Mouse (Mus musculus) stomach, embryonic 15.5 days (tissue): ENCODE data around the gene Myl7. TPM values are rescaled to one million over a fixed set of nuclear protein-coding genes. Genes with fewer than 3 reads are reported as not detected.
"Not testable (repeated sequence)": the region's sequence is repeated elsewhere in the genome, so short reads cannot be mapped to it uniquely, and the experiment has no call there.

Experiments
- ATAC-seq: fragments of 200-750 bp; cut with Nextera tagmentation; 2 replicates; pipeline ENCODE4 v1.8.0; 2017; ENCODE audit warnings: low read depth, moderate number of reproducible peaks, moderate TSS enrichment; ENCODE audit not compliant: insufficient read depth, low FRiP score
- H3K27ac ChIP-seq: fragments of 300-500 bp; sonication (generic); 2 replicates; pipeline ENCODE4 v1.5.1; 2015; ENCODE audit warnings: mild to moderate bottlenecking, inconsistent platforms
- H3K27me3 ChIP-seq: fragments of 300-500 bp; sonication (generic); replicated peaks from 2 replicates; pipeline ENCODE4 v1.6.1; 2015; ENCODE audit warnings: inconsistent platforms
- H3K36me3 ChIP-seq: fragments of 300-500 bp; sonication (generic); 2 replicates; pipeline ENCODE4 v1.6.1; 2015; ENCODE audit warnings: inconsistent platforms
- H3K4me1 ChIP-seq: fragments of 300-500 bp; sonication (generic); 2 replicates; pipeline ENCODE4 v1.6.1; 2015; ENCODE audit warnings: inconsistent platforms
- H3K4me2 ChIP-seq: fragments of 300-500 bp; sonication (generic); 2 replicates; pipeline ENCODE4 v1.6.1; 2015; ENCODE audit warnings: mild to moderate bottlenecking, inconsistent platforms
- H3K4me3 ChIP-seq: fragments of 300-500 bp; sonication (generic); replicated peaks from 2 replicates; pipeline ENCODE4 v1.5.1; 2015; ENCODE audit warnings: inconsistent platforms
- H3K9ac ChIP-seq: fragments of 300-500 bp; sonication (generic); 2 replicates; pipeline ENCODE4 v1.6.1; 2015; ENCODE audit warnings: inconsistent platforms
- H3K9me3 ChIP-seq: fragments of 300-500 bp; sonication (generic); 2 replicates; pipeline ENCODE4 v1.6.1; 2016; ENCODE audit warnings: inconsistent platforms
- WGBS: fragments of 180-500 bp; shearing (Covaris S2); methylation state at CpG from one replicate; pipeline ENCODE4 v1.1.7; 2015; 5-methylcytosine and 5-hydroxymethylcytosine counted together
- polyA plus RNA-seq: library from polyadenylated mRNA; unstranded; fragments of >200 nt; fragmentation: Nextera tagmentation; extraction: Ambion mirVana; gene quantifications from 2 replicates; pipeline ENCODE4 v1.2.1, GENCODE M21; 2015

The Myl7 gene
- polyA plus RNA-seq, 1 experiment from 2014 or later: 25.2 TPM

DNA sequence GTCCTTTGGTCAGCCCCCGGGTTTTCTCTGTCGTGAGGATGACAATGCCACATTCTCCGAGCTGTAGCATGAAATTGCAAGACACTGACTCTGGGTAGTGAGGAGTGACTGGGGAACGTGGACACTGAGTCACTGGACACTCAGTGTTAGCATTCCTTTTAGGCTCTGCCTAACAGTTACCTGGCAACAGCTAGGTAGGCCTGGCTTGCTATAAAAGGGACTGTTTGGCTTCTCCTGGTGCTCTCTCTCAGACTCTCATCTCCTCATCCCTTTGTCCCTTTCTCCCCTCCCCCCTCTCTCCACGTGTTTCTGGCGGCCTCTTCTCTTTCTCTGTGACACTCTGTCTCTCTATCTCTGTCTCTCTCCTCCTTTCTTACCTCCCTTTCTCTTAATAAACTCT is 3.8 kb upstream of the Myl7 start:
- peak overlapping the region; percentile 41 for H3K4me3 ChIP-seq
- no peaks in the 10 kb centered on the region for H3K27me3 ChIP-seq
- peak overlapping the region; percentile 77 for H3K4me2 ChIP-seq
- no peak for ATAC-seq
- H3K27ac ChIP-seq: peak overlapping the region; percentile 55; the same call in 1 of the 2 replicates
- peaks cover 23% of the 10 kb centered on the region for H3K4me1 ChIP-seq
- H3K9me3 ChIP-seq: no peaks in the 10 kb centered on the region
- H3K36me3 ChIP-seq: no peaks in the 10 kb centered on the region
- 23% methylated on average over 6 of the region's 6 CpGs for WGBS
- no peak overlapping the region for H3K9ac ChIP-seq

DNA sequence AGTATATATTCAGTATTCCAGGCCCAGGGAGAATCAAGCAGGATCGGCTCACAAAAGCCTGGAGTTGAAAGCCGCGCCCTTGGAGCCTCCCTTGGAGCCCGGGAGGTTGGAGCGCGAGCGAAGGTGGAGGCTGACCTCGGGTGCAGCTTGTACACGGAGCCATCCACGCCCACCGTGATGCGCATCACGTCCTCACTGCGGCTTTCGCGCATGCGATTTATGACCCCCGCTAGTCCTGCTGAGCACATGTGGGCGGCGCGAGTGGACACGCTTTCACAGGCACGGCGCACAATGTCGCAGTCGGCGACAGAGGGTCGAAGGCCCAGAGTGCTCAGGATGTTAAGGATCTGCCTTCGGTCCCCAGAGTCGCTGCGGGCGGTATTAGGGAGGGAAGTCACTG is 3.4 kb upstream of the Myl7 start:
- WGBS: 1% methylated on average over 32 of the region's 32 CpGs

DNA sequence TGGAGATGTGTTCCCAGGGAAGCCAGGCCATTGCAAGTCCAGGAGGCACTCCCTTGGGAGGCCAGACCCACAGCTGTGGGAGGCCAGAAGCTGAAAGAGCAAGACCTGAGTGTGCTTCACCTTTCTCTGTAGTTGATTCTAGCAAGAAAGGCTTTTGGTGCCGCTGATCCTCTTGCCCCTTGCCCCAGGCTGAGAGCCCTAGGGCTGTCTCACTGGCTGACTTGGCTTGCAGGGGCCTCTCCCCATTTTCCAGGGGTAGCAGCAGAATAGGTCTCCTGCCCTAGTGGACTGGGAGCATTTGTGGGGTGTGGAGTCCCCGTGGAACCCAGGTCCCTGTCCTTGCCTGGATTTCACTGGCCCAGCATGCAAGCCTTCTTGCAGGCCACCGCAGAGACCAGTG is 2.7 kb upstream of the Myl7 start:
- no peaks in the 10 kb centered on the region for H3K9me3 ChIP-seq
- no peaks in the 10 kb centered on the region for H3K36me3 ChIP-seq
- no peak overlapping the region for H3K9ac ChIP-seq
- peak overlapping the region; percentile 41 for H3K4me3 ChIP-seq
- 32% methylated on average over 3 of the region's 3 CpGs for WGBS
- no peak for ATAC-seq
- peak overlapping the region; percentile 77 for H3K4me2 ChIP-seq
- H3K27me3 ChIP-seq: no peaks in the 10 kb centered on the region
- H3K4me1 ChIP-seq: peaks cover 30% of the 10 kb centered on the region
- peak overlapping the region; percentile 55; the same call in 1 of the 2 replicates for H3K27ac ChIP-seq

More for the DNA sequence above, 3.4 kb upstream of the Myl7 start:
- peak overlapping the region; percentile 55; the same call in 1 of the 2 replicates for H3K27ac ChIP-seq
- no peaks in the 10 kb centered on the region for H3K9me3 ChIP-seq
- H3K4me2 ChIP-seq: peak overlapping the region; percentile 77
- H3K27me3 ChIP-seq: no peaks in the 10 kb centered on the region
- no peaks in the 10 kb centered on the region for H3K36me3 ChIP-seq
- H3K4me3 ChIP-seq: peak overlapping the region; percentile 41
- H3K9ac ChIP-seq: peak overlapping the region; percentile 14; the same call in 1 of the 2 replicates
- H3K4me1 ChIP-seq: peaks cover 28% of the 10 kb centered on the region
- ATAC-seq: peak; percentile 63

DNA sequence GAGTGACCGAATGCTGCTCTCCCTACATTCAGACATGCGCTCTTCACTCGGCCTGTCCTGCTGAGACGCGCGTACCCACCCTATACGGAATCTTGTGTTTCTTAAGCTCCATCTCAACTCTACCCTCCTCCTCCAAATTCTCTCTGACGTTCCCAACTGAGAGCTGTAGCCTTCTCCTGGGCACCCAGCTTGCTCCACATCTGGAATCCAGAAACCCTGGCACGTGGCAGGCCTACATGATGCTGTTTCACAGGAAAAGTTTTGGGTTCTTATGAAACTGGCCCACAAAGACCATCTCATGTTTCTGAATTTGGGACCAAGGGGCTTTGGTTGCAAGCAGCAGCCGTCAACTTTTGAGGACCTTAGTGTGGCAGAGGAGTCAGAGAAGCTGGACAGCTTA is 704 bp upstream of the Myl7 start:
- no peaks in the 10 kb centered on the region for H3K36me3 ChIP-seq
- peaks cover 30% of the 10 kb centered on the region for H3K4me1 ChIP-seq
- H3K4me2 ChIP-seq: no peak overlapping the region
- no peaks in the 10 kb centered on the region for H3K27me3 ChIP-seq
- WGBS: 91% methylated on average over 10 of the region's 10 CpGs
- H3K4me3 ChIP-seq: no peak overlapping the region
- H3K9ac ChIP-seq: no peak overlapping the region
- no peak overlapping the region for H3K27ac ChIP-seq
- H3K9me3 ChIP-seq: no peaks in the 10 kb centered on the region
- no peak for ATAC-seq

DNA sequence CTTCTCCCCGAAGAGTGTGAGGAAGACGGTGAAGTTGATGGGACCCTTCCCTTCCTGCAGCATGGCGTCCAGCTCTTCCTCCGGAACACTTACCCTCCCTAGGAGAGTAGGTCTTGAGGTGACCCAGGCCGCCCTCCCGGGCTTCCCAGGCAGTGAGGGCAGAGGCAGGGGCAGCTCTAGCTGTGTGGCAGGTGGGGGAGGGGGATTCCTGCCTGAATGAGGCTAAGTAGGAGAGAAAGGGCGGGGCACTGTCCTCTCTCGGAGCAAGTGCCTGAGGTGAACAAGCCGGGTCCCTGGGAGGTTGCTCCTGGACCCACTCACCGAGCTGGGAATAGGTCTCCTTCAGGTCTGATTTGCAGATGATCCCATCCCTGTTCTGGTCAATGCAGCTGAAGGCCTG is 743 bp downstream of the Myl7 start:
- H3K4me1 ChIP-seq: peaks cover 30% of the 10 kb centered on the region
- H3K4me3 ChIP-seq: no peak overlapping the region
- whole genome bisulfite sequencing: 30% methylated on average over 10 of the region's 10 CpGs
- ATAC-seq: no peak
- no peaks in the 10 kb centered on the region for H3K36me3 ChIP-seq
- no peak overlapping the region for H3K9ac ChIP-seq
- no peaks in the 10 kb centered on the region for H3K9me3 ChIP-seq
- peak overlapping the region; percentile 11; the same call in 1 of the 2 replicates for H3K4me2 ChIP-seq
- no peak overlapping the region for H3K27ac ChIP-seq
- H3K27me3 ChIP-seq: no peaks in the 10 kb centered on the region

DNA sequence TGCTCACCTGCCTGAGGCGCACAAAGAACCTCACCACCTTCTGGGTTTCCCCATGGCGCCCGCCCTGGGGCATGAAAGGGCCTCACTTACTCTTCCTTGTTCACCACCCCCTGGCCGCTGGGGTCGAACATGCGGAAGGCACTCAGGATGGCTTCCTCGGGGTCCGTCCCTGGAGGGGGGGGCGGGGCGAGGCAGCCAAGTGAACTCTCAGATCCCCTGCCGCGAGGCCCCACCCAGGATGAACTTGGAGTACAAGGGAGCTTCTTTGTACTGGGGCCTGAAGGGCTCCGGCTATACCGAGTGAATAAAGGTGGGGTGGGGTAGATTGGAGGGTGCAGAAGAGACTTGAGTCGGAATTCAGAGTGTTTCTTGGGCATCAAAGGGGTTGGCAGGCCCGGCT is 1.4 kb downstream of the Myl7 start:
- Histone ChIP-seq H3K4me2 (peak overlapping the region; percentile 11; the same call in 1 of the 2 replicates), H3K9ac (no peak overlapping the region), H3K9me3 (no peaks in the 10 kb centered on the region), H3K4me1 (peaks cover 32% of the 10 kb centered on the region), H3K27ac (no peak overlapping the region), H3K27me3 (no peaks in the 10 kb centered on the region), H3K36me3 (no peaks in the 10 kb centered on the region), H3K4me3 (no peak overlapping the region)
- 20% methylated on average over 15 of the region's 16 CpGs for WGBS
- no peak for ATAC-seq

DNA sequence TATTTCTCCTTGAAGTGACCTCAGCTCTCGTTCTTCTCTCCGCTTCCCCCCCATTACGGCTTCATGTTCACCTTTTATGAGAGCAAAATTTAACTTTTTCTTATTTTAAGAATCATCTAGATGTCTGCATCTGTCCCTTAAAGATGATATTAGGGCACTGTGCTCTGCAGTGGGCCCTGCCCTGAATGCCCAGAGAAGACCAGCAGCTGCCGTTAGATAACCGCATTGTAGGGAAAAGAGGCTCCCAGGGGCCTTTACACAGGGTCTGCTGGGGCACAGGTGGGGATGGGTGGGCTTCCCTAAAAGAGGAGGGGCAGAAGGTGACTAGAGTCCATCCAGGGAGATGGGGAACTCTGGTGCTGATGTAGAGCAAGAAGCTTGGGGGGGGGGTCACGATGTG is 4.8 kb downstream of the Myl7 start:
- Histone ChIP-seq H3K4me1 (peaks cover 22% of the 10 kb centered on the region), H3K27me3 (no peaks in the 10 kb centered on the region), H3K4me2 (no peak overlapping the region), H3K9ac (no peak overlapping the region), H3K36me3 (no peaks in the 10 kb centered on the region), H3K4me3 (no peak overlapping the region), H3K9me3 (no peaks in the 10 kb centered on the region), H3K27ac (no peak overlapping the region)
- 81% methylated on average over 6 of the region's 6 CpGs for WGBS
- ATAC-seq: no peak

DNA sequence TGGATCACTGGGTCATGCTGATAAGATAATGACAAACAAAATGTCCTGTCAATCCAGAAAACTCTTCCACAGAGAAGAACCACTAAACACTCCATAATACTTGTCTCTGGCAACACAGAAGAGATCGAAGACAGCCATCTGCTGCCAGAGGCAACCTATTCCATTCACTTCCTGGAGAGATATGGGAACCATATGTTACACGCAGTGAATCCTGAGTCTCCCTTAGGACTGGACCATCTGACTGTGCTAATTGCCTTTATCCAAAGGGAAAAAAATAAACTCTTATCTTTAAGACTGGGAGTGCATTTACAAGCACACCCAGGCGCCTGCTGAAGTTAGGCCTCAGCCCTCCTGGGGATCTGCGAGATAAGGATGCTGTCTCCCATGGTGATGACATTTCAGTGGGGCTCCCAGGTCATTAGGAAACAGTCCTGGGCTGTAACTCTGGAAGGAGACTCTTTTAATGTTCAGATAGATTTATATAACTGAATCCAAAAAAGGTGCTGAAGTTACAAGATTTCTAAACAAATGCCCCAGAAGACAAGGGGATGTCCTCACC is 5.7 kb downstream of the Myl7 start:
- no peaks in the 10 kb centered on the region for H3K27me3 ChIP-seq
- H3K27ac ChIP-seq: peak overlapping the region; percentile 59; the same call in 1 of the 2 replicates
- no peaks in the 10 kb centered on the region for H3K9me3 ChIP-seq
- no peak overlapping the region for H3K4me3 ChIP-seq
- H3K4me1 ChIP-seq: peaks cover 22% of the 10 kb centered on the region
- H3K36me3 ChIP-seq: no peaks in the 10 kb centered on the region
- no peak overlapping the region for H3K4me2 ChIP-seq
- no peak overlapping the region for H3K9ac ChIP-seq
- WGBS: 38% methylated on average over 4 of the region's 4 CpGs
- peak; percentile 63; the same call in 1 of the 2 replicates for ATAC-seq

DNA sequence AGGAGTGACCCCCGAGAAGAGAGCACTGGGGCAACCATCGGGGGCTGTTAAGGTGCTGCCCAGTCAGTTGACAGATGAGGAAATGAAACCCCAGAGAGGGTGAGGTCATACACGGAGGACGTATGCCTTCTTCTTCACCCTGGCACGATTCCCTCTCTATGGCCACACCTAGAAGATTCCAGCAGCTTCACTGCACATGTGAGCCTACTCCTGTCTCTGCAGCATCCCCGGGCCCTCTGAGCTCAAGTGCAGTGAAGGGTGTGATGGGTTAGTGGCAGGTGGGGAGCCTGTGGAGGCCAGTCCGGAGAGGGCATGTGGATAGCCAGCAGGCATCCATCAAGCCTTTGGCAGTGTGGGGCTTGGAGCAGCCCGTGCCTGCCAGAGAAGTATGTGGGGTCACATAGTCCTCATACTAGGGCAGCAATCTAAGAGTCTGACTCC is 6.4 kb downstream of the Myl7 start:
- peak; percentile 34; the same call in 1 of the 2 replicates for ATAC-seq
- Histone ChIP-seq H3K27ac (no peak overlapping the region; the same call in 1 of the 2 replicates), H3K36me3 (no peaks in the 10 kb centered on the region), H3K4me3 (no peak overlapping the region), H3K27me3 (no peaks in the 10 kb centered on the region), H3K9me3 (no peaks in the 10 kb centered on the region), H3K4me1 (peaks cover 16% of the 10 kb centered on the region), H3K4me2 (no peak overlapping the region), H3K9ac (no peak overlapping the region)
- 17% methylated on average over 8 of the region's 8 CpGs for WGBS

DNA sequence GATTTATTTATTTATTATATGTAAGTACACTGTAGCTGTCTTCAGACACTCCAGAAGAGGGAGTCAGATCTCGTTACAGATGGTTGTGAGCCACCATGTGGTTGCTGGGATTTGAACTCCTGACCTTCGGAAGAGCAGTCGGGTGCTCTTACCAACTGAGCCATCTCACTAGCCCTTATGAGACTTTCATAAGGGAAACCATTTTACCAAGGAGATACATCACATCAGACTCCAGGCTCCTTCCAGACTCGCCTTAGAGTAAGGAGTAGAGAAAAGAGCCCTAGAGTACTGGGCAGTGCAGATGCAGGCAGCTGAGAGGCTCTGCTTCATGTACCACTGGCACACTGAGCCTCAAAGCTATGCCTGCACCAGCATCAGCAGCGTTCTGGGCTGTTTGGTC is 10.0 kb downstream of the Myl7 start:
- H3K9ac ChIP-seq, H3K27ac ChIP-seq, ATAC-seq, H3K4me3 ChIP-seq, H3K27me3 ChIP-seq, H3K36me3 ChIP-seq, H3K9me3 ChIP-seq, H3K4me2 ChIP-seq: not testable (repeated sequence)
- WGBS: 67% methylated on average over 5 of the region's 5 CpGs
- H3K4me1 ChIP-seq: peaks cover 11% of the 10 kb centered on the region

DNA sequence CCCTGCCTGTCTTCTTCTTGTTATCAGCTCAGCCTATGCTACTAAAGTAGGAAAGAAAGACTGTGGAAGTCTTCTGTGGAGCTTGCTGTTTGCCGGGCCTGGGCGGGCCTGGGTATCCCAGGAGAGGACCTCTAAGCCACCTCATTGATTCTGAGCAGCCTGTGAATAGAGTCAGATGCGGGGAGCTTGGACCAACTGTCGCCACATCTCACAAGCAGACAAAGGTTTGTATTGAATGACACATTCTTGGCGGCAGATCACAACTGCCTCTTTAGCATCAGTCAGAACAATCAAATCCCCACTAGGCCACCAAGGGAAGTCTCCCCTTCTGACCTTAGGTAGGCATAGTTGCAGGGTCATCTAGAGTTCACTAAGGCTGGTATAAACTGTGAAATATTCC is 11.3 kb downstream of the Myl7 start:
- 48% methylated on average over 5 of the region's 5 CpGs for WGBS
- Histone ChIP-seq H3K4me3 (no peak overlapping the region), H3K27ac (no peak overlapping the region), H3K4me1 (peaks cover 3% of the 10 kb centered on the region), H3K9me3 (no peaks in the 10 kb centered on the region), H3K36me3 (no peaks in the 10 kb centered on the region), H3K4me2 (no peak overlapping the region), H3K9ac (no peak overlapping the region), H3K27me3 (no peaks in the 10 kb centered on the region)
- no peak for ATAC-seq

DNA sequence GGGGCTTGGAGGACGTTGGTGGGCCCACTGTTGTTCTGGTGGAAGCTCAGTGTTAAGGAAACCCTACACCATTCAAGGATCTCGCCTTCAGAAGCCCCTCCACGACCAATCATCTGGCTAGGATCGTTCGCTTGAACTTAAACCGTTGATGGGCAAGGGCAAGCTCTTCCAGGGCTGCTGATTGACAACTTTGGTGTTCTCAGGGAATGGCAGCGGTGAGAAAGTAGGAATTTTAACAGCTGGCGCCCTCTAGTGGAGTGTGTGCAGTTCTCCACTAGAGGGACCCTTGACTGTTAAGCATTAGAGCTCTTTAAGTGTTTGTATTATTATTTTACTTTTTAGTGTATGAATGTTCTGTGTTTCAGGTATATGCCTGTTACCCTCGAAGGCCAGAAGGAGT is 12.4 kb downstream of the Myl7 start:
- Histone ChIP-seq H3K4me3 (no peak overlapping the region), H3K9me3 (no peaks in the 10 kb centered on the region), H3K4me2 (no peak overlapping the region), H3K27me3 (no peaks in the 10 kb centered on the region), H3K9ac (no peak overlapping the region), H3K27ac (no peak overlapping the region), H3K36me3 (no peaks in the 10 kb centered on the region), H3K4me1 (no peaks in the 10 kb centered on the region)
- WGBS: 22% methylated on average over 9 of the region's 9 CpGs
- ATAC-seq: no peak

DNA sequence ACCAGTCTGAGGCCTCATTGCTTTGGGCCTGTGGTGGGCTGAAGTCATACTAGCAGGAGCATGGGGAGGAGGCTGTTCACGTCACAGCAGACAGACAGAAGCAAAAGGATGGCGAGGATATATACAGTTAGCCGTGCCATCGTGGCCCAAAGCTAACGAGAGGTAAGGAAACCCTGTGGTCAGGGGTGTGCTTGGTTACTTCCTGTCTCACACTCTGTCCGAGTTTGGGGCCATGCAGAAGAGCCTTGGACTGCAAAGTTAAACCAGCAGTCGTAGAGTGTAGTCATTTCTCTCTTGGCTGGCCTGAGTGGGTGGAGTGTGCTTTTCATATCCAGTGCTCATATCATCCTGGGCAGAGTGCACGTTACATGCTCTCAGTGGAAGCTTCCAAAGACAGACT is 16.1 kb downstream of the Myl7 start:
- Histone ChIP-seq H3K4me3 (no peak overlapping the region), H3K36me3 (no peaks in the 10 kb centered on the region), H3K4me1 (no peaks in the 10 kb centered on the region), H3K27me3 (no peaks in the 10 kb centered on the region), H3K9ac (no peak overlapping the region), H3K9me3 (no peaks in the 10 kb centered on the region), H3K4me2 (no peak overlapping the region), H3K27ac (no peak overlapping the region)
- no peak for ATAC-seq
- WGBS: 64% methylated on average over 8 of the region's 8 CpGs
